Mouse (Mus musculus) myocyte (in vitro differentiated cells): ENCODE results near the gene Slc1a1. TPM values are rescaled to one million over a fixed set of nuclear protein-coding genes. Genes with fewer than 3 reads are reported as not detected.

Experiments
- H3K27me3 ChIP-seq: one replicate; pipeline ENCODE4 v1.6.1; 2011; ENCODE audit not compliant: control insufficient read depth, insufficient read depth, insufficient read length
- H3K36me3 ChIP-seq: one replicate; pipeline ENCODE4 v1.6.1; 2011; ENCODE audit not compliant: control insufficient read depth, insufficient read depth
- H3K4me2 ChIP-seq: one replicate; pipeline ENCODE4 v1.6.1; 2011; ENCODE audit warnings: low read depth, control low read depth
- H3K4me3 ChIP-seq: one replicate; pipeline ENCODE4 v1.5.1; 2011; ENCODE audit warnings: mild to moderate bottlenecking, control low read depth, moderate library complexity
- H3K79me2 ChIP-seq: one replicate; pipeline ENCODE4 v1.6.1; 2011; ENCODE audit not compliant: control insufficient read depth, insufficient read depth
- H3ac ChIP-seq: one replicate; pipeline ENCODE4 v1.6.1; 2011; ENCODE audit not compliant: control insufficient read depth, insufficient read length
- CEBPB ChIP-seq: IDR thresholded peaks from 2 replicates; pipeline ENCODE4 v1.6.1; 2011; ENCODE audit warnings: mild to moderate bottlenecking, moderate library complexity; ENCODE audit not compliant: poor library complexity, insufficient read depth, severe bottlenecking
- E2F4 ChIP-seq: IDR thresholded peaks from one replicate; pipeline ENCODE4 v1.6.1; 2011; ENCODE audit warnings: mild to moderate bottlenecking, control low read depth, moderate library complexity; ENCODE audit not compliant: insufficient read depth
- MAX ChIP-seq: IDR thresholded peaks from one replicate; pipeline ENCODE4 v1.6.1; 2011; ENCODE audit warnings: low read depth, mild to moderate bottlenecking, control low read depth
- MYOD1 ChIP-seq, 3 experiments: IDR thresholded peaks; one replicate each; pipeline ENCODE4 v1.6.1; 2011; ENCODE audit warnings: control low read depth in 2 of 3, low read depth in 2 of 3, mild to moderate bottlenecking in 2 of 3, moderate library complexity in 1 of 3; ENCODE audit not compliant: insufficient read length in 2 of 3, control insufficient read depth in 1 of 3
- MYOG ChIP-seq, 3 experiments: IDR thresholded peaks; one replicate each; pipeline ENCODE4 v1.6.1; 2011; ENCODE audit warnings: control low read depth in 2 of 3, low read depth in 2 of 3, mild to moderate bottlenecking in 2 of 3; ENCODE audit not compliant: insufficient read length in 2 of 3, control insufficient read depth in 1 of 3, insufficient read depth in 1 of 3
- POLR2A ChIP-seq: IDR thresholded peaks from one replicate; pipeline ENCODE4 v1.6.1; 2011; ENCODE audit warnings: low read depth, mild to moderate bottlenecking, control low read depth, moderate library complexity; ENCODE audit not compliant: insufficient read length
- POLR2AphosphoS2 ChIP-seq: IDR thresholded peaks from one replicate; pipeline ENCODE4 v1.6.1; 2011; ENCODE audit warnings: low read depth, control low read depth; ENCODE audit not compliant: insufficient read length
- REST ChIP-seq: IDR thresholded peaks from one replicate; pipeline ENCODE4 v1.6.1; 2011; ENCODE audit warnings: mild to moderate bottlenecking, control low read depth, moderate library complexity; ENCODE audit not compliant: insufficient read depth, insufficient read length
- SRF ChIP-seq: IDR thresholded peaks from one replicate; pipeline ENCODE4 v1.6.1; 2011; ENCODE audit warnings: low read depth; ENCODE audit not compliant: control insufficient read depth, insufficient read length
- TCF12 ChIP-seq: IDR thresholded peaks from one replicate; pipeline ENCODE4 v1.6.1; 2011; ENCODE audit warnings: mild to moderate bottlenecking, control low read depth; ENCODE audit not compliant: poor library complexity, insufficient read depth, severe bottlenecking
- TCF3 ChIP-seq: IDR thresholded peaks from one replicate; pipeline ENCODE4 v1.6.1; 2011; ENCODE audit warnings: low read depth, control low read depth; ENCODE audit not compliant: insufficient read length
- USF1 ChIP-seq: IDR thresholded peaks from one replicate; pipeline ENCODE4 v1.6.1; 2011; ENCODE audit warnings: low read depth, mild to moderate bottlenecking, control low read depth, moderate library complexity
- polyA plus RNA-seq: library from polyadenylated mRNA; unstranded; fragments of >200 nt; fragmentation: generic; extraction: Trizol; gene quantifications from one replicate; pipeline ENCODE4 v1.2.1, GENCODE M21; 2012; ENCODE audit warnings: missing spikeins

Gene Slc1a1
- polyA plus RNA-seq, 1 experiment: not detected

GRCm38 (mm10) chr19:28951251-28951650 lies 116.4 kb downstream of the Slc1a1 start:
- H3K27me3 ChIP-seq: peaks cover 14% of the 10 kb centered on the region
- H3K36me3 ChIP-seq: no peaks in the 10 kb centered on the region
- no peak overlapping the region for H3ac ChIP-seq
- no peak overlapping the region for H3K4me2 ChIP-seq
- H3K79me2 ChIP-seq: no peaks in the 10 kb centered on the region
- TF ChIP-seq POLR2A (no peak), REST (no peak), CEBPB (no peak), POLR2AphosphoS2 (no peak), TCF12 (no peak), MYOG (IDR thresholded peaks at IDR 0.05; ENCODE audit: control insufficient read depth in 1 of 3, insufficient read depth in 1 of 3, insufficient read length in 2 of 3, low read depth in 2 of 3) (no peak), SRF (no peak), MAX (no peak), E2F4 (no peak), TCF3 (no peak), MYOD1 (IDR thresholded peaks at IDR 0.05; ENCODE audit: control insufficient read depth in 1 of 3, insufficient read length in 2 of 3, low read depth in 2 of 3) (no peak), USF1 (no peak)
- H3K4me3 ChIP-seq: no peak overlapping the region

DNA sequence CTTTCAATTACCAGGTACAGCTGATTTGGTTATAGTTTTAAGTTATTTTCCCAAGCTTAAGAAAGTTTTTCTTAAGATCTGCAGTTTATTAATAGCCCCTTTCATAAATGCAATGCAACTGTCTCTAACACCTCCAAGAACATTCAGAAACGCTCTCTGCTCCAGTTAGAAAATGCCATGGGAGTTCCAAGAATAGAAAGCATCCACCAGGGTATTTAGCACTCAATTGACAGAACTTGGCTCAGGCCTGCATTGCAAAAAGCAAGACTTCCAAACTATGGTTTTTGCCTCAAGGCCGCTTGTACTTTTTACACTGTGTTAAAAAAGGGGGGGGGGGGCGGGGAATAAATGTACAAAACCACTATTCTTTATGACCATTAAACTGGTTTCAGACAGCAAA lies 128.3 kb downstream of the Slc1a1 start:
- no peak overlapping the region for H3ac ChIP-seq
- no peaks in the 10 kb centered on the region for H3K79me2 ChIP-seq
- TF ChIP-seq MAX (no peak), CEBPB (no peak), USF1 (no peak), POLR2A (no peak), E2F4 (no peak), MYOG (IDR thresholded peaks at IDR 0.05; ENCODE audit: control insufficient read depth in 1 of 3, insufficient read depth in 1 of 3, insufficient read length in 2 of 3, low read depth in 2 of 3) (no peak), TCF3 (no peak), MYOD1 (IDR thresholded peaks at IDR 0.05; ENCODE audit: control insufficient read depth in 1 of 3, insufficient read length in 2 of 3, low read depth in 2 of 3) (no peak), POLR2AphosphoS2 (no peak), TCF12 (no peak), SRF (no peak), REST (no peak)

GRCm38 (mm10) chr19:28963513-28963841 lies 128.6 kb downstream of the Slc1a1 start:
- Histone ChIP-seq H3ac (peak overlapping the region; percentile 4), H3K4me3 (peak overlapping the region; percentile 12), H3K4me2 (peak overlapping the region; percentile 69), H3K36me3 (no peaks in the 10 kb centered on the region), H3K79me2 (no peaks in the 10 kb centered on the region), H3K27me3 (peaks cover 13% of the 10 kb centered on the region)
- no peak for TF ChIP-seq POLR2A
- no peak for TF ChIP-seq CEBPB
- TF ChIP-seq MYOD1 (IDR thresholded peaks at IDR 0.05; ENCODE audit: control insufficient read depth in 1 of 3, insufficient read length in 2 of 3, low read depth in 2 of 3): no peak
- TF ChIP-seq E2F4: no peak
- no peak for TF ChIP-seq TCF12
- no peak for TF ChIP-seq MYOG (IDR thresholded peaks at IDR 0.05; ENCODE audit: control insufficient read depth in 1 of 3, insufficient read depth in 1 of 3, insufficient read length in 2 of 3, low read depth in 2 of 3)
- TF ChIP-seq USF1: no peak
- TF ChIP-seq POLR2AphosphoS2: no peak
- TF ChIP-seq SRF: no peak

More for the DNA sequence above, 128.3 kb downstream of the Slc1a1 start:
- Histone ChIP-seq H3K27me3 (peaks cover 13% of the 10 kb centered on the region), H3K4me3 (peak overlapping the region; percentile 12), H3K36me3 (no peaks in the 10 kb centered on the region), H3K4me2 (peak overlapping the region; percentile 69)

Other genes with a start within 250 kb of the Slc1a1 start
- 0.79 TPM for gene Glis3, start 155.0 kb upstream of the Slc1a1 start, polyA plus RNA-seq
- gene Plpp6, start 128.9 kb downstream of the Slc1a1 start, polyA plus RNA-seq: 1.1 TPM
- gene 4430402I18Rik, start 132.8 kb downstream of the Slc1a1 start, polyA plus RNA-seq: 0.16 TPM
- gene Cdc37l1, start 155.3 kb downstream of the Slc1a1 start, polyA plus RNA-seq: 9.2 TPM
- gene Ak3, start 212.9 kb downstream of the Slc1a1 start, polyA plus RNA-seq: 62.8 TPM